Mouse (Mus musculus) forebrain, postnatal 0 days (tissue): ENCODE data around the gene Lgr6. TPM values are rescaled to one million over a fixed set of nuclear protein-coding genes. Genes with fewer than 3 reads are reported as not detected.

Experiments used
- ATAC-seq: fragments of 200-750 bp; cut with Nextera tagmentation; 2 replicates; pipeline ENCODE4 v1.8.0; 2017; ENCODE audit warnings: mild to moderate bottlenecking, moderate library complexity
- DNase-seq: peaks from one replicate; pipeline ENCODE4 v3.0.0-alpha.2; 2015
- H3K27ac ChIP-seq: fragments of 300-500 bp; sonication (generic); 2 replicates; pipeline ENCODE4 v1.5.1; 2014; ENCODE audit warnings: low read depth, mild to moderate bottlenecking, antibody characterized with exemption, low read length, moderate library complexity, mixed read lengths
- H3K27me3 ChIP-seq: fragments of 300-500 bp; sonication (generic); 2 replicates; pipeline ENCODE4 v1.6.1; 2014; ENCODE audit warnings: mild to moderate bottlenecking, low read length, mixed read lengths; ENCODE audit not compliant: insufficient read depth
- H3K36me3 ChIP-seq: fragments of 300-500 bp; sonication (generic); 2 replicates; pipeline ENCODE4 v1.6.1; 2014; ENCODE audit warnings: mild to moderate bottlenecking, moderate library complexity; ENCODE audit not compliant: insufficient read depth
- H3K4me1 ChIP-seq: fragments of 300-500 bp; sonication (generic); 2 replicates; pipeline ENCODE4 v1.6.1; 2014; ENCODE audit warnings: antibody characterized with exemption; ENCODE audit not compliant: insufficient read depth
- H3K4me2 ChIP-seq: fragments of 300-500 bp; sonication (generic); 2 replicates; pipeline ENCODE4 v1.6.1; 2014; ENCODE audit warnings: low read depth, mild to moderate bottlenecking, moderate library complexity
- H3K4me3 ChIP-seq: fragments of 300-500 bp; sonication (generic); 2 replicates; pipeline ENCODE4 v1.5.1; 2014; ENCODE audit warnings: low read depth, low read length, mixed read lengths
- H3K9ac ChIP-seq: fragments of 300-500 bp; sonication (generic); 2 replicates; pipeline ENCODE4 v1.6.1; 2014; ENCODE audit warnings: mild to moderate bottlenecking
- H3K9me3 ChIP-seq: fragments of 300-500 bp; sonication (generic); 2 replicates; pipeline ENCODE4 v1.6.1; 2016; ENCODE audit warnings: low read length
- CTCF ChIP-seq: sonication (generic); IDR thresholded peaks from 2 replicates; pipeline ENCODE4 v1.5.1; 2016; ENCODE audit warnings: antibody characterized with exemption, control low read depth, low read depth
- WGBS: fragments of 180-500 bp; shearing (Covaris S2); extraction: QIAGEN DNeasy Blood & Tissue Kit; methylation state at CpG from one replicate; pipeline ENCODE4 v1.1.7; 2014; 5-methylcytosine and 5-hydroxymethylcytosine counted together
- polyA plus RNA-seq: library from polyadenylated mRNA; unstranded; fragments of >200 nt; fragmentation: Nextera tagmentation; extraction: Ambion mirVana; gene quantifications from 2 replicates; pipeline ENCODE4 v1.2.1, GENCODE M21; 2015
- total RNA-seq: library from RNA; depleted of rRNA; stranded (reverse); fragments of >200 nt; gene quantifications from 2 replicates; pipeline ENCODE4 v1.2.3, GENCODE M21; 2014; rRNA removed

Lgr6 gene
- 1.8 and 2.8 TPM in 2 replicates for total RNA-seq
- 1.1 and 1.6 TPM in 2 replicates for polyA plus RNA-seq

GRCm38 (mm10) chr1:135105124-135105523 lies at the start of gene Lgr6:
Lgr6 (minus strand) TSS chr1:135105276.
- WGBS: 1% methylated on average over 34 of the region's 40 CpGs
- H3K36me3 ChIP-seq: no peaks in the 10 kb centered on the region
- DNase-seq (no peak), ATAC-seq (0 out of 2 replicates have a peak, but pooled peaks have one; percentile 35)
- H3K4me3 ChIP-seq: peak within 1 kb of the TSS; percentile 37
- H3K4me1 ChIP-seq: no peaks in the 10 kb centered on the region
- H3K9me3 ChIP-seq: no peaks in the 10 kb centered on the region
- H3K27ac ChIP-seq: no peak within 1 kb of the TSS
- H3K4me2 ChIP-seq: peak within 1 kb of the TSS; percentile 63
- H3K9ac ChIP-seq: 0 out of 2 replicates have a peak within 1 kb of the TSS, but pooled peaks have one; percentile 10
- H3K27me3 ChIP-seq: peaks cover 33% of the 10 kb centered on the region
- TF ChIP-seq CTCF: no peak

- Histone ChIP-seq H3K9me3 (no peaks in the 10 kb centered on the region), H3K4me2 (peak overlapping the region; percentile 32), H3K4me3 (peak overlapping the region; percentile 12; the same call in 1 of the 2 replicates), H3K9ac (peak overlapping the region; percentile 57), H3K27me3 (no peaks in the 10 kb centered on the region), H3K27ac (peak overlapping the region; percentile 95), H3K36me3 (peaks cover 44% of the 10 kb centered on the region), H3K4me1 (peaks cover 12% of the 10 kb centered on the region)
- peak; percentile 95 for DNase-seq
- peak; percentile 71 for ATAC-seq
- TF ChIP-seq CTCF: peak; percentile 87
- WGBS: under 1% methylated on average over 14 of the region's 14 CpGs
Observed at GRCm38 (mm10) chr1:135154411-135154959, 49.4 kb upstream of the Lgr6 start.

- no peak for TF ChIP-seq CTCF
- DNase-seq (no peak), ATAC-seq (peak; percentile 25)
- WGBS: 13% methylated on average over 13 of the region's 13 CpGs
- H3K4me3 ChIP-seq: peak overlapping the region; percentile 12; the same call in 1 of the 2 replicates
- H3K27ac ChIP-seq: peak overlapping the region; percentile 95
- no peaks in the 10 kb centered on the region for H3K9me3 ChIP-seq
- peak overlapping the region; percentile 32 for H3K4me2 ChIP-seq
- H3K27me3 ChIP-seq: no peaks in the 10 kb centered on the region
- H3K9ac ChIP-seq: peak overlapping the region; percentile 57
- peaks cover 44% of the 10 kb centered on the region for H3K36me3 ChIP-seq
- H3K4me1 ChIP-seq: peaks cover 13% of the 10 kb centered on the region
Observed at GRCm38 (mm10) chr1:135154011-135154410, 48.9 kb upstream of the Lgr6 start.

- peak; percentile 22; the same call in 1 of the 2 replicates for TF ChIP-seq CTCF
- H3K9me3 ChIP-seq: no peaks in the 10 kb centered on the region
- ATAC-seq (no peak), DNase-seq (peak; percentile 65)
- peak overlapping the region; percentile 91 for H3K4me2 ChIP-seq
- H3K27ac ChIP-seq: peak overlapping the region; percentile 97; the same call in 1 of the 2 replicates
- H3K9ac ChIP-seq: 0 out of 2 replicates have a peak overlapping the region, but pooled peaks have one; percentile 99
- H3K27me3 ChIP-seq: no peaks in the 10 kb centered on the region
- WGBS: 14% methylated on average over 5 of the region's 5 CpGs
- H3K36me3 ChIP-seq: peaks cover 22% of the 10 kb centered on the region
- peaks cover 6% of the 10 kb centered on the region for H3K4me1 ChIP-seq
- H3K4me3 ChIP-seq: peak overlapping the region; percentile 98
Observed at GRCm38 (mm10) chr1:135148996-135149395, 43.9 kb upstream of the Lgr6 start.

- no peaks in the 10 kb centered on the region for H3K27me3 ChIP-seq
- H3K4me2 ChIP-seq: peak overlapping the region; percentile 91
- peak overlapping the region; percentile 99 for H3K9ac ChIP-seq
- H3K4me1 ChIP-seq: peaks cover 6% of the 10 kb centered on the region
- peak overlapping the region; percentile 98 for H3K4me3 ChIP-seq
- peaks cover 21% of the 10 kb centered on the region for H3K36me3 ChIP-seq
- no peaks in the 10 kb centered on the region for H3K9me3 ChIP-seq
- ATAC-seq (no peak), DNase-seq (no peak)
- 51% methylated on average over 4 of the region's 4 CpGs for WGBS
- no peak for TF ChIP-seq CTCF
- H3K27ac ChIP-seq: peak overlapping the region; percentile 97
Observed at GRCm38 (mm10) chr1:135148476-135148875, 43.4 kb upstream of the Lgr6 start.

- no peaks in the 10 kb centered on the region for H3K9me3 ChIP-seq
- peak; percentile 26 for ATAC-seq
- H3K27ac ChIP-seq: peak overlapping the region; percentile 97
- H3K36me3 ChIP-seq: peaks cover 15% of the 10 kb centered on the region; the same call in 1 of the 2 replicates
- TF ChIP-seq CTCF: no peak
- H3K9ac ChIP-seq: peak overlapping the region; percentile 99
- no peaks in the 10 kb centered on the region for H3K27me3 ChIP-seq
- peak overlapping the region; percentile 98 for H3K4me3 ChIP-seq
- peak overlapping the region; percentile 91 for H3K4me2 ChIP-seq
- DNase-seq: no peak
- WGBS: 5% methylated on average over 7 of the region's 7 CpGs
- H3K4me1 ChIP-seq: peaks cover 6% of the 10 kb centered on the region
Observed at GRCm38 (mm10) chr1:135147702-135148058, 42.6 kb upstream of the Lgr6 start.
